Mouse (Mus musculus) lung, postnatal 0 days (tissue): ENCODE results near the gene Mindy3. TPM values are rescaled to one million over a fixed set of nuclear protein-coding genes. Genes with fewer than 3 reads are reported as not detected.

Experiments used
- ATAC-seq: fragments of 200-750 bp; cut with Nextera tagmentation; 2 replicates; pipeline ENCODE4 v1.8.0; 2017; ENCODE audit warnings: moderate library complexity
- DNase-seq: peaks from one replicate; pipeline ENCODE4 v3.0.0-alpha.2; 2016; ENCODE audit warnings: low spot score
- H3K27ac ChIP-seq: fragments of 300-500 bp; sonication (generic); 2 replicates; pipeline ENCODE4 v1.5.1; 2014; ENCODE audit warnings: antibody characterized with exemption, mild to moderate bottlenecking, low read length, mixed read lengths
- H3K27me3 ChIP-seq: fragments of 300-500 bp; sonication (generic); replicated peaks from 2 replicates; pipeline ENCODE4 v1.6.1; 2014; ENCODE audit warnings: low read length, mixed read lengths; ENCODE audit not compliant: insufficient read depth
- H3K36me3 ChIP-seq: fragments of 300-500 bp; sonication (generic); 2 replicates; pipeline ENCODE4 v1.6.1; 2014; ENCODE audit warnings: low read length, mixed read lengths; ENCODE audit not compliant: insufficient read depth
- H3K4me1 ChIP-seq: fragments of 300-500 bp; sonication (generic); 2 replicates; pipeline ENCODE4 v1.6.1; 2014; ENCODE audit warnings: antibody characterized with exemption, low read depth, low read length, mixed read lengths; ENCODE audit not compliant: insufficient read depth
- H3K4me2 ChIP-seq: fragments of 300-500 bp; sonication (generic); replicated peaks from 2 replicates; pipeline ENCODE4 v1.6.1; 2014; ENCODE audit warnings: low read depth, mild to moderate bottlenecking, low read length, moderate library complexity, mixed read lengths
- H3K4me3 ChIP-seq: fragments of 300-500 bp; sonication (generic); 2 replicates; pipeline ENCODE4 v1.5.1; 2014; ENCODE audit warnings: low read depth, low read length
- H3K9ac ChIP-seq: fragments of 300-500 bp; sonication (generic); replicated peaks from 2 replicates; pipeline ENCODE4 v1.6.1; 2014; ENCODE audit warnings: low read depth, mild to moderate bottlenecking
- H3K9me3 ChIP-seq: fragments of 300-500 bp; sonication (generic); 2 replicates; pipeline ENCODE4 v1.6.1; 2016; ENCODE audit warnings: low read length, mixed read lengths
- CTCF ChIP-seq: IDR thresholded peaks from 2 replicates; pipeline ENCODE4 v1.5.1; 2016; ENCODE audit warnings: antibody characterized with exemption, mild to moderate bottlenecking
- EP300 ChIP-seq: IDR thresholded peaks from 2 replicates; pipeline ENCODE4 v1.6.1; 2016; ENCODE audit warnings: antibody characterized with exemption, mild to moderate bottlenecking, control low read depth
- WGBS: fragments of 180-500 bp; shearing (Covaris S2); extraction: QIAGEN DNeasy Blood & Tissue Kit; methylation state at CpG from one replicate; pipeline ENCODE4 v1.1.7; 2014; 5-methylcytosine and 5-hydroxymethylcytosine counted together
- polyA plus RNA-seq: library from polyadenylated mRNA; unstranded; fragments of >200 nt; fragmentation: Nextera tagmentation; extraction: Ambion mirVana; gene quantifications from 2 replicates; pipeline ENCODE4 v1.2.1, GENCODE M21; 2015

Mindy3 gene
- polyA plus RNA-seq: 33.5 and 36.9 TPM in 2 replicates

DNA sequence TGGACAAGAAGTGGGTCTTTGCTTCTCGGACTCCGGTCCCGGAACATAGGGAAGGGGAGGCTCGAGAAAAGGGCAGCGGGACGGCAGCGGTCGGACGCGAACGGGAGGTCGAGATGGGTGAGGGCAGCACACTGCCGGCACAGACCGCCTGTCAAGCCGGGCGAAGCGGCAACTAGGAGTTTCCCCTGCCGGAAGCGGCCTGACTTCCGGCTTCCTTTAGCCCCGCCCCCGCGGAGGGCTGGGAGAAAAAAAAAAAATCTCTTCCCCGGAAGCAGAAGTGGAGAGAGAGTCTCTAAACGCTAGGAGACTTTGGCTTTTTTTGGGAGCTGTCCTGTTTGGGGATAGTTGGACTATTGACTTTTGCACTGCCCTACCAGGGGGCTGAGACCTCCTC is at the start of gene Mindy3:
TSS of gene Mindy3 (minus strand) at position 209 of the 394 bp plus-strand sequence.
- WGBS: 0% methylated on average over 24 of the region's 25 CpGs
- H3K36me3 ChIP-seq: no peaks in the 10 kb centered on the region
- no peaks in the 10 kb centered on the region for H3K27me3 ChIP-seq
- ATAC-seq (peak; percentile 95), DNase-seq (peak; percentile 94)
- H3K4me1 ChIP-seq: peaks cover 9% of the 10 kb centered on the region
- peak within 1 kb of the TSS; percentile 79 for H3K4me3 ChIP-seq
- H3K4me2 ChIP-seq: peak within 1 kb of the TSS; percentile 81
- TF ChIP-seq EP300 (peak; percentile 45; the same call in 1 of the 2 replicates), CTCF (no peak)
- peak within 1 kb of the TSS; percentile 82 for H3K27ac ChIP-seq
- no peaks in the 10 kb centered on the region for H3K9me3 ChIP-seq
- peak within 1 kb of the TSS; percentile 71 for H3K9ac ChIP-seq

- WGBS: 82% methylated on average over 1 of the region's 1 CpGs
- H3K4me1 ChIP-seq: no peaks in the 10 kb centered on the region
- H3K9me3 ChIP-seq: no peaks in the 10 kb centered on the region
- no peak overlapping the region for H3K27ac ChIP-seq
- no peak overlapping the region for H3K4me2 ChIP-seq
- no peak for ATAC-seq
- no peaks in the 10 kb centered on the region for H3K27me3 ChIP-seq
- H3K36me3 ChIP-seq: no peaks in the 10 kb centered on the region
- TF ChIP-seq EP300: no peak
- TF ChIP-seq CTCF: peak; percentile 35
- no peak overlapping the region for H3K4me3 ChIP-seq
- H3K9ac ChIP-seq: no peak overlapping the region
- DNase-seq: peak; percentile 54
Measured at GRCm38 (mm10) chr2:12459732-12460131, 40.5 kb upstream of the Mindy3 start.

DNA sequence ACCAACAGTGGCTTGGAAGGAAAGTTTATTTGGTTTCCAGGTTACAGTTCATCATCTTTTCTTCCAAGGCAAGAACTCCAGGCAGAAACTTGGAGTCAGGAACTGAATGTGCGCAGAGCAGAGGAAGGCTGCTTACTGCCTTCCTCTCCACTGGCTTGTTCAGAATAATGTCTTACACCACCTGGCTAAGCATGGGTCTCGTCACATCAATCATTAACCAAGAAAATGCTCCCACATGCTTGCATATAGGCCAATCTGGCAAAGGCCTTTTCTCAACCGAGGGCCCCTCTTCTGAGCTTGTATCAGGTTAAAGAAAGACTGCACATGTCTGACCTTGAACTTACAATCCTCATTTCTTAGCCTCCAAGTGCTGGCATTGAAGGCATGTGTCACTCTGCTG is 30.8 kb upstream of the Mindy3 start:
- no peak for ATAC-seq

GRCm38 (mm10) chr2:12440120-12440519 is 20.9 kb upstream of the Mindy3 start:
- DNase-seq (peak; percentile 54), ATAC-seq (no peak)
- Histone ChIP-seq H3K27ac (no peak overlapping the region), H3K4me2 (no peak overlapping the region), H3K36me3 (no peaks in the 10 kb centered on the region), H3K9ac (no peak overlapping the region), H3K4me1 (no peaks in the 10 kb centered on the region), H3K27me3 (no peaks in the 10 kb centered on the region), H3K4me3 (no peak overlapping the region), H3K9me3 (no peaks in the 10 kb centered on the region)
- no peak for TF ChIP-seq EP300
- no peak for TF ChIP-seq CTCF

More for the DNA sequence above, 30.8 kb upstream of the Mindy3 start:
- 78% methylated on average over 3 of the region's 3 CpGs for WGBS
- H3K27me3 ChIP-seq: no peaks in the 10 kb centered on the region
- H3K36me3 ChIP-seq: no peaks in the 10 kb centered on the region
- H3K9me3 ChIP-seq: no peaks in the 10 kb centered on the region
- no peak overlapping the region for H3K4me2 ChIP-seq
- H3K4me1 ChIP-seq: no peaks in the 10 kb centered on the region
- TF ChIP-seq CTCF (no peak), EP300 (no peak)
- DNase-seq: no peak
- H3K9ac ChIP-seq: no peak overlapping the region
- no peak overlapping the region for H3K27ac ChIP-seq
- no peak overlapping the region for H3K4me3 ChIP-seq

DNA sequence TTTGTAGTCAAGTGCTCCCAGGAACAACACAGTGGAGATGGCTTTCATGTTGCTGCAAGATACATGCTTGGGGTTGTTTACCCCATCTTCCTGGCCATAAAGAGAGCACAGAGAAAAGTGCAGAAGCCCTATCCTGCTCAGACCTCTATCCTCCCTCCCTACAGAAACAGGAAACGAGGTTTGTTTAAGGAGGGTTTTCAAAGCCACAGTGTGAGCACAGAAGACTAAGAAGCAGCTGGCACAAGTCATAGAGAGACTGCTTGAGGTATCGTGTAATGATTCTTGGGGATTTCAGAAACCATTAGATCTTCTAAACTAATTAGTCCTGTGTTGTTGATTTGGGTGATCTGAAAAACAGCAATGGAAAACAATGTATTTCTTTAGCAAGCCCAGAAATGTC is 20.3 kb upstream of the Mindy3 start:
- Histone ChIP-seq H3K36me3 (no peaks in the 10 kb centered on the region), H3K9me3 (no peaks in the 10 kb centered on the region), H3K4me2 (no peak overlapping the region), H3K4me3 (no peak overlapping the region), H3K27me3 (no peaks in the 10 kb centered on the region), H3K9ac (no peak overlapping the region), H3K4me1 (no peaks in the 10 kb centered on the region), H3K27ac (no peak overlapping the region)
- ATAC-seq: no peak
- DNase-seq: no peak
- WGBS: 34% methylated on average over 2 of the region's 2 CpGs
- no peak for TF ChIP-seq CTCF
- no peak for TF ChIP-seq EP300

- no peak overlapping the region for H3K4me3 ChIP-seq
- no peak overlapping the region for H3K27ac ChIP-seq
- no peak overlapping the region for H3K9ac ChIP-seq
- 76% methylated on average over 2 of the region's 2 CpGs for WGBS
- TF ChIP-seq CTCF (peak; percentile 33), EP300 (no peak)
- DNase-seq (peak; percentile 13), ATAC-seq (no peak)
- no peaks in the 10 kb centered on the region for H3K9me3 ChIP-seq
- no peak overlapping the region for H3K4me2 ChIP-seq
- H3K27me3 ChIP-seq: no peaks in the 10 kb centered on the region
- no peaks in the 10 kb centered on the region for H3K4me1 ChIP-seq
- H3K36me3 ChIP-seq: no peaks in the 10 kb centered on the region
Measured at GRCm38 (mm10) chr2:12438181-12438580, 18.9 kb upstream of the Mindy3 start.

- Histone ChIP-seq H3K27ac (no peak overlapping the region), H3K27me3 (no peaks in the 10 kb centered on the region), H3K36me3 (no peaks in the 10 kb centered on the region), H3K4me2 (no peak overlapping the region), H3K9ac (no peak overlapping the region), H3K4me3 (no peak overlapping the region), H3K4me1 (no peaks in the 10 kb centered on the region), H3K9me3 (no peaks in the 10 kb centered on the region)
- no peak for DNase-seq
- WGBS: 80% methylated on average over 1 of the region's 1 CpGs
- no peak for ATAC-seq
- TF ChIP-seq CTCF: no peak
- TF ChIP-seq EP300: no peak
Measured at GRCm38 (mm10) chr2:12432055-12432454, 12.8 kb upstream of the Mindy3 start.
